Comparison of ENCODE assay signal across 7 mouse cellular contexts in genomic region chr11:69766872-69767624, GRCm38 (mm10). TPM values are rescaled to one million over a fixed set of nuclear protein-coding genes. Genes with fewer than 3 reads are reported as not detected.
DNase-seq lines count a peak whose midpoint lies in the region; ATAC-seq and TF ChIP-seq lines count a peak whose summit lies in the region.

No protein-coding gene starts in this region.

- no peak for TF ChIP-seq POLR2A in MEL (IDR thresholded peaks at IDR 0.05; ENCODE audit: control insufficient read depth in 1 of 2, insufficient read depth in 1 of 2, low read depth in 1 of 2, low read length in 2 of 2, poor library complexity in 1 of 2)

- no peaks in the 10 kb centered on the region for H3K27me3 ChIP-seq in MEL (ENCODE audit: control insufficient read depth in 1 of 2, insufficient read depth in 2 of 2, low read length in 2 of 2)
- no peaks in the 10 kb centered on the region for H3K27me3 ChIP-seq in embryonic facial prominence, embryonic 11.5 days (ENCODE audit: control insufficient read depth, insufficient read depth, low read length)
- no peaks in the 10 kb centered on the region for H3K27me3 ChIP-seq in hindbrain, embryonic 16.5 days (replicated peaks; ENCODE audit: control insufficient read depth, insufficient read depth, low read length)
- H3K27me3 ChIP-seq in lung, embryonic 16.5 days (ENCODE audit: control insufficient read depth, insufficient read depth, low read depth, low read length), result no peaks in the 10 kb centered on the region

- H3K36me3 ChIP-seq in MEL (ENCODE audit: control insufficient read depth in 1 of 2, insufficient read depth in 2 of 2, low read length in 2 of 2), result peaks cover 0 to 2% of the 10 kb centered on the region in 2 experiments; a peak in 1 of 4 replicates
- H3K36me3 ChIP-seq in embryonic facial prominence, embryonic 11.5 days (replicated peaks; ENCODE audit: control insufficient read depth, insufficient read depth, low read depth, low read length), result no peaks in the 10 kb centered on the region
- no peaks in the 10 kb centered on the region for H3K36me3 ChIP-seq in hindbrain, embryonic 16.5 days (ENCODE audit: control insufficient read depth, insufficient read depth, low read length)
- no peaks in the 10 kb centered on the region for H3K36me3 ChIP-seq in lung, embryonic 16.5 days (ENCODE audit: control insufficient read depth, insufficient read depth, low read length)

- peak overlapping the region; percentile 84 for H3K4me2 ChIP-seq in embryonic facial prominence, embryonic 11.5 days (ENCODE audit: low read depth, low read length)
- H3K4me2 ChIP-seq in hindbrain, embryonic 16.5 days (ENCODE audit: low read length), result peak overlapping the region; percentile 75
- peak overlapping the region; percentile 75 for H3K4me2 ChIP-seq in lung, embryonic 16.5 days (ENCODE audit: low read depth, low read length)

- WGBS in embryonic facial prominence, embryonic 11.5 days, result 63% methylated on average over 13 of the region's 13 CpGs
- 59% methylated on average over 13 of the region's 13 CpGs for WGBS in hindbrain, embryonic 16.5 days
- WGBS in lung, embryonic 16.5 days, result 49% methylated on average over 13 of the region's 13 CpGs

- peaks cover 8% of the 10 kb centered on the region for H3K79me2 ChIP-seq in MEL (ENCODE audit: control insufficient read depth, insufficient read depth, low read length, poor library complexity)

- no peaks in the 10 kb centered on the region for H3K9me3 ChIP-seq in MEL (replicated peaks; ENCODE audit: insufficient read depth, low read length)
- no peaks in the 10 kb centered on the region for H3K9me3 ChIP-seq in embryonic facial prominence, embryonic 11.5 days (replicated peaks; ENCODE audit: control insufficient read depth, low read length)
- no peaks in the 10 kb centered on the region for H3K9me3 ChIP-seq in hindbrain, embryonic 16.5 days (ENCODE audit: control insufficient read depth, low read length)
- H3K9me3 ChIP-seq in lung, embryonic 16.5 days (ENCODE audit: control insufficient read depth, low read length), result no peaks in the 10 kb centered on the region

- DNase-seq in MEL (ENCODE audit: low read depth, low spot score), result no peak
- DNase-seq in embryonic facial prominence, embryonic 11.5 days (ENCODE audit: low spot score), result no peak
- DNase-seq in ovary, postnatal 36 days (ENCODE audit: low spot score), result no peak
- no peak for DNase-seq in left cerebral cortex, postnatal 10 days (ENCODE audit: extremely low spot score in 1 of 2, low spot score in 2 of 2)
- no peak for DNase-seq in ovary, postnatal 10 days (ENCODE audit: low spot score)

- H3K4me3 ChIP-seq in MEL (ENCODE audit: control insufficient read depth in 1 of 2, insufficient read depth in 1 of 2, low read depth in 2 of 2, low read length in 2 of 2), result peak overlapping the region; percentile 84 to 90
- peak overlapping the region; percentile 80 for H3K4me3 ChIP-seq in embryonic facial prominence, embryonic 11.5 days (ENCODE audit: low read depth, low read length)
- peak overlapping the region; percentile 93 for H3K4me3 ChIP-seq in hindbrain, embryonic 16.5 days (ENCODE audit: low read length)
- peak overlapping the region; percentile 95 for H3K4me3 ChIP-seq in lung, embryonic 16.5 days (ENCODE audit: low read length)

- no peak for TF ChIP-seq CTCF in MEL (IDR thresholded peaks at IDR 0.05 in 2 of 3, conservative IDR thresholded peaks at IDR 0.05 in 1 of 3; ENCODE audit: control insufficient read depth in 1 of 3, insufficient read depth in 1 of 3, low read depth in 2 of 3, low read length in 3 of 3, poor library complexity in 1 of 3, severe bottlenecking in 1 of 3)

- peak overlapping the region; percentile 94 for H3K9ac ChIP-seq in MEL (ENCODE audit: control insufficient read depth, low read depth, low read length, poor library complexity, severe bottlenecking)
- no peak overlapping the region for H3K9ac ChIP-seq in embryonic facial prominence, embryonic 11.5 days (replicated peaks; ENCODE audit: low read length)
- H3K9ac ChIP-seq in hindbrain, embryonic 16.5 days (ENCODE audit: low read depth, low read length), result peak overlapping the region; percentile 99
- peak overlapping the region; percentile 98 for H3K9ac ChIP-seq in lung, embryonic 16.5 days (ENCODE audit: low read length)

- no peak overlapping the region for H3K27ac ChIP-seq in MEL (ENCODE audit: control insufficient read depth, low read depth, low read length)
- no peak overlapping the region for H3K27ac ChIP-seq in embryonic facial prominence, embryonic 11.5 days (replicated peaks; ENCODE audit: low read depth, low read length)
- peak overlapping the region; percentile 50; the same call in 1 of the 2 replicates for H3K27ac ChIP-seq in hindbrain, embryonic 16.5 days (ENCODE audit: low read depth, low read length)
- H3K27ac ChIP-seq in lung, embryonic 16.5 days (ENCODE audit: low read length), result peak overlapping the region; percentile 95

- no peak for ATAC-seq in embryonic facial prominence, embryonic 11.5 days (replicated peaks; ENCODE audit: insufficient number of reproducible peaks, low FRiP score, low TSS enrichment, low read depth)
- peak; percentile 10; the same call in 1 of the 2 replicates for ATAC-seq in hindbrain, embryonic 16.5 days
- no peak for ATAC-seq in lung, embryonic 16.5 days (ENCODE audit: low read depth)

- no peak for TF ChIP-seq RAD21 in MEL (IDR thresholded peaks at IDR 0.05; ENCODE audit: low read depth, low read length)

- TF ChIP-seq EP300 in MEL (IDR thresholded peaks at IDR 0.05; ENCODE audit: low read depth in 1 of 2, low read length in 2 of 2), result no peak

- intact Hi-C loops in left cerebral cortex, postnatal 10 days (cut with DNase I), result no loop called here

- peaks cover 2 to 12% of the 10 kb centered on the region in 2 experiments; a peak in 2 of 4 replicates for H3K4me1 ChIP-seq in MEL (ENCODE audit: control insufficient read depth in 1 of 2, insufficient read depth in 2 of 2, low read length in 2 of 2)
- no peaks in the 10 kb centered on the region for H3K4me1 ChIP-seq in embryonic facial prominence, embryonic 11.5 days (ENCODE audit: control insufficient read depth, insufficient read depth, low read length)
- H3K4me1 ChIP-seq in hindbrain, embryonic 16.5 days (ENCODE audit: control insufficient read depth, insufficient read depth, low read depth, low read length), result peaks cover 18% of the 10 kb centered on the region
- peaks cover 13% of the 10 kb centered on the region for H3K4me1 ChIP-seq in lung, embryonic 16.5 days (replicated peaks; ENCODE audit: control insufficient read depth, insufficient read depth, low read length)

TF ChIP-seq in MEL, 35 proteins besides CTCF, POLR2A, EP300 and RAD21 (continues in another document):
- no peak for TF ChIP-seq RCOR1 (IDR thresholded peaks at IDR 0.05; ENCODE audit: low read depth, low read length)
- no peak for TF ChIP-seq TBP (IDR thresholded peaks at IDR 0.05; ENCODE audit: low read depth, low read length)

RNA-seq across cellular contexts. Expression of gene Zbtb4, which starts 1.3 kb away (rescaled TPM):
- total RNA-seq in MEL (2012; rRNA removed), result 1.4 and 2.4 TPM in 2 replicates
- 1 to 10 TPM in 1 of 2 experiments, not detected in 1; 2.7 TPM for polyA plus RNA-seq in MEL (2012; ENCODE audit: insufficient read depth in 1 of 2, insufficient read length in 2 of 2, low read depth in 1 of 2, low replicate concordance in 2 of 2, missing spikeins in 1 of 2)
- 1.1 and 1.2 TPM in 2 replicates for polyA plus RNA-seq in embryonic facial prominence, embryonic 11.5 days (2014; fragmentation: Nextera tagmentation; extraction: Ambion mirVana)
- 5.8 and 6.2 TPM in 2 replicates for polyA plus RNA-seq in hindbrain, embryonic 16.5 days (2015; fragmentation: Nextera tagmentation; extraction: Ambion mirVana)
- polyA plus RNA-seq in lung, embryonic 16.5 days (2015; fragmentation: Nextera tagmentation; extraction: Ambion mirVana), result 3.5 and 4.9 TPM in 2 replicates
- 10 to 100 TPM; 57.1 to 67.6 TPM for total RNA-seq in left cerebral cortex, postnatal 10 days (2021)

RNA-seq across cellular contexts. Expression of gene Slc35g3, which starts 5.3 kb away (rescaled TPM):
- total RNA-seq in MEL (2012; rRNA removed), result 0.08 TPM in 1 of 2 replicates, not detected in the other
- polyA plus RNA-seq in MEL (2012; ENCODE audit: insufficient read depth in 1 of 2, insufficient read length in 2 of 2, low read depth in 1 of 2, low replicate concordance in 2 of 2, missing spikeins in 1 of 2), result under 1 TPM in 1 of 2 experiments, not detected in 1; 0.22 TPM
- 0.18 TPM in 1 of 2 replicates, not detected in the other for polyA plus RNA-seq in embryonic facial prominence, embryonic 11.5 days (2014; fragmentation: Nextera tagmentation; extraction: Ambion mirVana)
- 0.41 and 0.87 TPM in 2 replicates for polyA plus RNA-seq in hindbrain, embryonic 16.5 days (2015; fragmentation: Nextera tagmentation; extraction: Ambion mirVana)
- 0.36 and 0.64 TPM in 2 replicates for polyA plus RNA-seq in lung, embryonic 16.5 days (2015; fragmentation: Nextera tagmentation; extraction: Ambion mirVana)
- not detected for total RNA-seq in left cerebral cortex, postnatal 10 days (2021)

RNA-seq across cellular contexts. Expression of gene Polr2a, which starts 8.6 kb away (rescaled TPM):
- total RNA-seq in MEL (2012; rRNA removed), result 16.6 and 22.2 TPM in 2 replicates
- polyA plus RNA-seq in MEL (2012; ENCODE audit: insufficient read depth in 1 of 2, insufficient read length in 2 of 2, low read depth in 1 of 2, low replicate concordance in 2 of 2, missing spikeins in 1 of 2), result 100 to 1,000 TPM in 1 of 2 experiments, 10 to 100 TPM in 1; 73.9 to 193 TPM
- 51.4 and 56.5 TPM in 2 replicates for polyA plus RNA-seq in embryonic facial prominence, embryonic 11.5 days (2014; fragmentation: Nextera tagmentation; extraction: Ambion mirVana)
- polyA plus RNA-seq in hindbrain, embryonic 16.5 days (2015; fragmentation: Nextera tagmentation; extraction: Ambion mirVana), result 12.1 and 14.9 TPM in 2 replicates
- polyA plus RNA-seq in lung, embryonic 16.5 days (2015; fragmentation: Nextera tagmentation; extraction: Ambion mirVana), result 24.1 and 25.3 TPM in 2 replicates
- 10 to 100 TPM; 52.1 to 52.9 TPM for total RNA-seq in left cerebral cortex, postnatal 10 days (2021)

RNA-seq across cellular contexts. Expression of gene Chrnb1, which starts 28.7 kb away (rescaled TPM):
- 0.31 and 0.33 TPM in 2 replicates for total RNA-seq in MEL (2012; rRNA removed)
- 1 to 10 TPM in 1 of 2 experiments, not detected in 1; 1.6 TPM for polyA plus RNA-seq in MEL (2012; ENCODE audit: insufficient read depth in 1 of 2, insufficient read length in 2 of 2, low read depth in 1 of 2, low replicate concordance in 2 of 2, missing spikeins in 1 of 2)
- 3.0 and 3.6 TPM in 2 replicates for polyA plus RNA-seq in embryonic facial prominence, embryonic 11.5 days (2014; fragmentation: Nextera tagmentation; extraction: Ambion mirVana)
- 1.4 and 2.9 TPM in 2 replicates for polyA plus RNA-seq in hindbrain, embryonic 16.5 days (2015; fragmentation: Nextera tagmentation; extraction: Ambion mirVana)
- 18.6 and 20.7 TPM in 2 replicates for polyA plus RNA-seq in lung, embryonic 16.5 days (2015; fragmentation: Nextera tagmentation; extraction: Ambion mirVana)
- 1 to 10 TPM in 1 of 2 experiments, under 1 TPM in 1; 0.95 to 1.2 TPM for total RNA-seq in left cerebral cortex, postnatal 10 days (2021)

RNA-seq across cellular contexts. Expression of gene Fgf11, which starts 34.6 kb away (rescaled TPM):
- 4.8 and 5.1 TPM in 2 replicates for total RNA-seq in MEL (2012; rRNA removed)
- polyA plus RNA-seq in MEL (2012; ENCODE audit: insufficient read depth in 1 of 2, insufficient read length in 2 of 2, low read depth in 1 of 2, low replicate concordance in 2 of 2, missing spikeins in 1 of 2), result 10 to 100 TPM in 1 of 2 experiments, not detected in 1; 26.8 TPM
- 0.92 and 0.97 TPM in 2 replicates for polyA plus RNA-seq in embryonic facial prominence, embryonic 11.5 days (2014; fragmentation: Nextera tagmentation; extraction: Ambion mirVana)
- polyA plus RNA-seq in hindbrain, embryonic 16.5 days (2015; fragmentation: Nextera tagmentation; extraction: Ambion mirVana), result 6.7 and 7.2 TPM in 2 replicates
- polyA plus RNA-seq in lung, embryonic 16.5 days (2015; fragmentation: Nextera tagmentation; extraction: Ambion mirVana), result 1.0 and 1.7 TPM in 2 replicates
- total RNA-seq in left cerebral cortex, postnatal 10 days (2021), result 10 to 100 TPM; 20.0 to 21.5 TPM

Comparison
In these comparisons a context has a peak if more than half of its experiments do, and no peak if none do; other contexts are left out.
1. H3K27ac ChIP-seq: peak in hindbrain, embryonic 16.5 days (single experiment) and lung, embryonic 16.5 days (single experiment); none in MEL (single experiment) and embryonic facial prominence, embryonic 11.5 days (single experiment).
2. Peak in every context shown above with its lines, with median percentiles within 50 percentile points of each other: H3K4me3 ChIP-seq and H3K4me2 ChIP-seq.